Comparison of ENCODE assay signal across 24 mouse cellular contexts in genomic region chr10:28365291-28365690, GRCm38 (mm10).
"Had no signal": no experiment of that assay in that cellular context is flagged by ENCODE, and none has a peak within 500 bp of the region (broad histone marks: within the 10 kb centered on the region; RNA-seq: fewer than 3 reads in every experiment).

No protein-coding gene starts in this region.

- H3K27ac ChIP-seq: gastrocnemius, adult 2 months; heart, embryonic 10.5 days; hindbrain, embryonic 10.5 days; hindbrain, embryonic 12.5 days; intestine, embryonic 15.5 days; layer of hippocampus, adult 2 months; left cerebral cortex, adult 2 months; limb, embryonic 10.5 days; limb, embryonic 12.5 days had no signal

- H3K4me2 ChIP-seq: heart, embryonic 12.5 days; hindbrain, embryonic 12.5 days; intestine, embryonic 15.5 days; limb, embryonic 12.5 days; liver, embryonic 11.5 days had no signal

- H3K27me3 ChIP-seq: heart, embryonic 12.5 days; hindbrain, embryonic 12.5 days; intestine, embryonic 15.5 days; limb, embryonic 12.5 days had no signal

- H3K4me1 ChIP-seq: heart, embryonic 10.5 days; hindbrain, embryonic 10.5 days; hindbrain, embryonic 12.5 days; intestine, embryonic 15.5 days had no signal

- H3K4me3 ChIP-seq: gastrocnemius, adult 2 months; heart, embryonic 10.5 days; heart, embryonic 12.5 days; hindbrain, embryonic 10.5 days; hindbrain, embryonic 12.5 days; intestine, embryonic 15.5 days; layer of hippocampus, adult 2 months; left cerebral cortex, adult 2 months; limb, embryonic 10.5 days; limb, embryonic 12.5 days had no signal

- H3K36me3 ChIP-seq: heart, embryonic 10.5 days; heart, embryonic 12.5 days; hindbrain, embryonic 10.5 days; hindbrain, embryonic 12.5 days; intestine, embryonic 15.5 days; limb, embryonic 10.5 days; limb, embryonic 12.5 days had no signal

- H3K9me3 ChIP-seq: heart, embryonic 10.5 days; heart, embryonic 12.5 days; hindbrain, embryonic 10.5 days; hindbrain, embryonic 12.5 days; intestine, embryonic 15.5 days; limb, embryonic 10.5 days; limb, embryonic 12.5 days had no signal

- ATAC-seq: inflammation-experienced regulatory T-cells, adult 6 months; intestine, embryonic 15.5 days; intestine, postnatal 0 days had no signal

- H3K9ac ChIP-seq: heart, embryonic 12.5 days; hindbrain, embryonic 12.5 days; intestine, embryonic 15.5 days; limb, embryonic 12.5 days had no signal

- DNase-seq: gastrocnemius, adult 2 months; gastrocnemius, postnatal 10 days; gastrocnemius, postnatal 25 days; heart, adult 18-20 months; heart, postnatal 10 days; heart, postnatal 4 days; kidney, adult 18-20 months; kidney, adult 8-10 months; kidney, postnatal 10 days; kidney, postnatal 25 days; kidney, postnatal 4 days; liver had no signal
